Mouse (Mus musculus) C2C12 (cell line): ENCODE measurements around the gene Pemt. TPM values are rescaled to one million over a fixed set of nuclear protein-coding genes. Genes with fewer than 3 reads are reported as not detected.

Source experiments
- H3K27me3 ChIP-seq: one replicate; pipeline ENCODE4 v1.6.1; 2011; ENCODE audit not compliant: control insufficient read depth, insufficient read depth, insufficient read length
- H3K36me3 ChIP-seq: one replicate; pipeline ENCODE4 v1.6.1; 2011; ENCODE audit not compliant: control insufficient read depth, insufficient read depth
- H3K4me3 ChIP-seq: one replicate; pipeline ENCODE4 v1.5.1; 2011; ENCODE audit warnings: mild to moderate bottlenecking, control low read depth; ENCODE audit not compliant: poor library complexity, insufficient read depth, severe bottlenecking
- H3K79me2 ChIP-seq: one replicate; pipeline ENCODE4 v1.6.1; 2011; ENCODE audit not compliant: control insufficient read depth, insufficient read depth
- H3K79me3 ChIP-seq: one replicate; pipeline ENCODE4 v1.6.1; 2011; ENCODE audit warnings: low read depth, control low read depth
- H3ac ChIP-seq: one replicate; pipeline ENCODE3; 2011; ENCODE audit warnings: low read depth; ENCODE audit not compliant: control insufficient read depth, insufficient read length
- CEBPB ChIP-seq: IDR thresholded peaks from one replicate; pipeline ENCODE4 v1.6.1; 2011; ENCODE audit warnings: low read depth, mild to moderate bottlenecking, control low read depth, moderate library complexity
- CTCF ChIP-seq: IDR thresholded peaks from one replicate; pipeline ENCODE4 v1.5.1; 2011; ENCODE audit not compliant: control insufficient read depth, insufficient read depth, insufficient read length
- FOSL1 ChIP-seq: IDR thresholded peaks from one replicate; pipeline ENCODE4 v1.8.0; 2011; ENCODE audit warnings: mild to moderate bottlenecking, low read length; ENCODE audit not compliant: poor library complexity, insufficient read depth, severe bottlenecking
- MAX ChIP-seq: IDR thresholded peaks from one replicate; pipeline ENCODE4 v1.6.1; 2011; ENCODE audit warnings: mild to moderate bottlenecking, control low read depth
- MYOD1 ChIP-seq: IDR thresholded peaks from one replicate; pipeline ENCODE4 v1.6.1; 2011; ENCODE audit warnings: low read depth; ENCODE audit not compliant: control insufficient read depth, insufficient read length
- MYOG ChIP-seq: IDR thresholded peaks from one replicate; pipeline ENCODE4 v1.6.1; 2011; ENCODE audit not compliant: control insufficient read depth, insufficient read length; ENCODE audit errors: extremely low read depth
- USF1 ChIP-seq: IDR thresholded peaks from one replicate; pipeline ENCODE4 v1.6.1; 2011; ENCODE audit warnings: low read depth, mild to moderate bottlenecking, control low read depth, moderate library complexity
- polyA plus RNA-seq: library from polyadenylated mRNA; unstranded; fragments of >200 nt; fragmentation: generic; extraction: Trizol; gene quantifications from one replicate; pipeline ENCODE4 v1.2.1, GENCODE M21; 2012; ENCODE audit warnings: missing spikeins

Pemt gene
- polyA plus RNA-seq, 1 experiment: 16.7 TPM

DNA sequence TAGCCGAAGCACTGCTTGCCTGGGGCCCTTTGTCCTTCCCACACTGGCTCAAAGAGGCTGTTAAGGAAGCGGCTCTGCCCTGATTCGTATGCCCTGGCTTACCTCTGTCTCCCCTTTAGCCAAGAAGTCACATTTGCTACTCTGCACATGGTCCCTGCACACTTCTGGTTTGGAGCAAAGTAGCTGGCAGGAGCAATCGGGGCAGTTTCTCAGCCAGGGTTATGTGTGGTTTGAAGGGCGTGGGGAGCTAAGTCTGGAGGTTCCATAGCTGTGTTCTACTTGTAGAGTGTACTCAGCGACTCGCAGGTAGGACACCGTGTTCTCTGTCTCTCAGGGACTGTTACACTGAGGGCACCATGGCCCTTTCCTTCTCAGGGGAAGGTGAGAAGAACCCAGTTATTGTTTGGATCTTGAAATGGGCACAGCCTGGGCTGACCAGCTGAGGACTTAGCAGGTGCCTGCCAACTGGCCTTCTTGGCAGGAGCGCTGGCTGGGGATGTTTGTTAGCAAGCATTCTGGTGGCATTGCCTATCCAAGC, 84.9 kb downstream of the Pemt start:
- Histone ChIP-seq H3K79me2 (peaks cover 36% of the 10 kb centered on the region), H3K79me3 (peaks cover 5% of the 10 kb centered on the region), H3K27me3 (no peaks in the 10 kb centered on the region), H3K4me3 (no peak overlapping the region), H3ac (no peak overlapping the region), H3K36me3 (peaks cover 32% of the 10 kb centered on the region)
- TF ChIP-seq FOSL1 (no peak), MAX (no peak), CEBPB (no peak), USF1 (no peak), MYOG (no peak)

GRCm38 (mm10) chr11:59960476-59961337, 85.6 kb downstream of the Pemt start:
- peaks cover 36% of the 10 kb centered on the region for H3K79me2 ChIP-seq
- TF ChIP-seq MYOG: no peak
- TF ChIP-seq MYOD1: no peak
- no peak for TF ChIP-seq USF1
- TF ChIP-seq MAX: no peak
- no peak for TF ChIP-seq CEBPB
- TF ChIP-seq CTCF: no peak
- TF ChIP-seq FOSL1: no peak

GRCm38 (mm10) chr11:59959453-59959852, 86.8 kb downstream of the Pemt start:
- Histone ChIP-seq H3K4me3 (no peak overlapping the region), H3K36me3 (peaks cover 32% of the 10 kb centered on the region), H3K79me2 (peaks cover 36% of the 10 kb centered on the region), H3K27me3 (no peaks in the 10 kb centered on the region), H3ac (no peak overlapping the region), H3K79me3 (peaks cover 9% of the 10 kb centered on the region)
- TF ChIP-seq USF1 (no peak), FOSL1 (no peak), CTCF (no peak), MAX (no peak), CEBPB (no peak), MYOD1 (no peak)

More at GRCm38 (mm10) chr11:59960476-59961337, 85.6 kb downstream of the Pemt start:
- Histone ChIP-seq H3ac (no peak overlapping the region), H3K27me3 (no peaks in the 10 kb centered on the region), H3K79me3 (peaks cover 9% of the 10 kb centered on the region), H3K36me3 (peaks cover 32% of the 10 kb centered on the region), H3K4me3 (no peak overlapping the region)

GRCm38 (mm10) chr11:59956749-59957148, 89.5 kb downstream of the Pemt start:
- no peak overlapping the region for H3ac ChIP-seq
- H3K36me3 ChIP-seq: peaks cover 31% of the 10 kb centered on the region
- TF ChIP-seq USF1 (no peak), CEBPB (no peak), CTCF (no peak), MAX (no peak), MYOG (no peak), MYOD1 (no peak), FOSL1 (no peak)
- H3K27me3 ChIP-seq: no peaks in the 10 kb centered on the region
- H3K79me2 ChIP-seq: peaks cover 56% of the 10 kb centered on the region
- H3K79me3 ChIP-seq: peaks cover 14% of the 10 kb centered on the region
- no peak overlapping the region for H3K4me3 ChIP-seq

DNA sequence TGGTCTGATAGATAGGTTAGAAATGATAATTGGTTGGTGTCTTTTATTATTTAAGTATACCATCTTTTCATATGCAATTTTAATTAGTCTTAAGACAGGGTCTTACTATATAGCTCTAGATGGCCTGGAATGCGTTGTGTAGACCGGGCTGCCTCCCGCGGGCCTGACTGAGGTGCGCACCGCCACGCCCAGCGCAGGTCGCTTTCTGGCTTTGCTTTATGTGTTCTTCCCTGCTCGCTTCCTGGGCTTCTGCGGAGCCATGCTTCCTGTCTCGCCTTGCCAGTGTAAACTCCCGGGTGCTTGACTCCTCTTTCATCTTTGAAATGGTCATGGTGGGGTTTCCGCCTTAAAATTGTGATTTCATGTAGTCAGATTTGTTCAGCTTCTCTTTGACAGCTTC, 93.4 kb downstream of the Pemt start:
- Histone ChIP-seq H3K36me3 (peaks cover 10% of the 10 kb centered on the region), H3K4me3 (no peak overlapping the region), H3K79me2 (peaks cover 72% of the 10 kb centered on the region), H3K79me3 (peaks cover 37% of the 10 kb centered on the region), H3K27me3 (no peaks in the 10 kb centered on the region), H3ac (no peak overlapping the region)
- no peak for TF ChIP-seq MAX
- TF ChIP-seq FOSL1: no peak
- TF ChIP-seq CTCF: no peak
- no peak for TF ChIP-seq MYOG
- TF ChIP-seq MYOD1: no peak
- TF ChIP-seq CEBPB: no peak
- no peak for TF ChIP-seq USF1

DNA sequence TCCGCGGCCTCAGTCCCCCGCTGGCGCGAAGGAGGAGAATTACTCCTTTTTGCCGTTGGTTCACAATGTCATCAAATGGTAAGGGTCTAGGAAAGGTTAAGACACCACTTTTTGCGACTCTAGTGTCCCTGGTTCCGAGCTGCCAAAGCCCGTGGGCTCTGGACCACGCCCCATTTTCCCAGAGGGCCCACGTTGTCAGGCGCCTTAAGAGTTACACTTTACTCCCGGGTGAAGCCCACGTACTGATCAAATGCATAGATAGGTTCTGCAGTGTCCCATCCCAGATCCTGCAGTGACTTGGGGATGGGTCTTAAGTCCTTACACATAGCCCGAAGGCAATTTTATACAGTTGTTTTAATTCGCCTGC, 97.9 kb downstream of the Pemt start:
- Histone ChIP-seq H3K79me3 (peaks cover 30% of the 10 kb centered on the region), H3K27me3 (peaks cover 3% of the 10 kb centered on the region), H3K79me2 (peaks cover 53% of the 10 kb centered on the region), H3K36me3 (no peaks in the 10 kb centered on the region), H3ac (peak overlapping the region; percentile 84), H3K4me3 (peak overlapping the region; percentile 95)
- TF ChIP-seq MYOD1 (no peak), FOSL1 (no peak), USF1 (no peak), MAX (no peak), CTCF (no peak), CEBPB (no peak), MYOG (no peak)
